Mouse (Mus musculus) CH12.LX (cell line): ENCODE measurements around the gene Wdpcp.

Experiments
- BHLHE40 ChIP-seq: IDR thresholded peaks from 2 replicates; pipeline ENCODE4 v1.6.1; 2011; ENCODE audit warnings: mild to moderate bottlenecking, low read depth, low read length, improper control_type of control experiment
- CTCF ChIP-seq, 2 experiments: IDR thresholded peaks in 1 of 2; conservative IDR thresholded peaks in 1 of 2; 2 replicates each; pipeline ENCODE4 v1.5.1; 2011 to 2012; ENCODE audit warnings: low read depth in 2 of 2, low read length in 2 of 2, improper control_type of control experiment in 1 of 2, inconsistent platforms in 1 of 2, mild to moderate bottlenecking in 1 of 2, moderate library complexity in 1 of 2
- GABPA ChIP-seq: IDR thresholded peaks from 2 replicates; pipeline ENCODE4 v1.6.1; 2012; ENCODE audit warnings: low read depth, low read length, improper control_type of control experiment, inconsistent platforms; ENCODE audit not compliant: insufficient replicate concordance
- HCFC1 ChIP-seq: IDR thresholded peaks from 2 replicates; pipeline ENCODE4 v1.6.1; 2012; ENCODE audit warnings: low read depth, mild to moderate bottlenecking, inconsistent platforms, low read length, improper control_type of control experiment
- MAFK ChIP-seq: IDR thresholded peaks from 2 replicates; pipeline ENCODE4 v1.6.1; 2011; ENCODE audit warnings: low read length, improper control_type of control experiment; ENCODE audit not compliant: insufficient replicate concordance
- MAX ChIP-seq: IDR thresholded peaks from 2 replicates; pipeline ENCODE4 v1.6.1; 2011; ENCODE audit warnings: low read length, improper control_type of control experiment
- NELFE ChIP-seq: IDR thresholded peaks from 2 replicates; pipeline ENCODE4 v1.6.1; 2011; ENCODE audit warnings: low read depth, low read length, improper control_type of control experiment
- POLR2A ChIP-seq: IDR thresholded peaks from 2 replicates; pipeline ENCODE4 v1.6.1; 2011; ENCODE audit warnings: low read depth, mild to moderate bottlenecking, improper control_type of control experiment, low read length
- POLR2AphosphoS2 ChIP-seq: IDR thresholded peaks from 2 replicates; pipeline ENCODE4 v1.6.1; 2011; ENCODE audit warnings: low read depth, low read length, improper control_type of control experiment
- UBTF ChIP-seq: IDR thresholded peaks from 2 replicates; pipeline ENCODE4 v1.6.1; 2012; ENCODE audit warnings: low read depth, mild to moderate bottlenecking, inconsistent platforms, low read length, improper control_type of control experiment, moderate library complexity

- TF ChIP-seq MAX (no peak), CTCF (conservative IDR thresholded peaks at IDR 0.05 in 1 of 2, IDR thresholded peaks at IDR 0.05 in 1 of 2; ENCODE audit: low read depth in 2 of 2, low read length in 2 of 2) (no peak), UBTF (no peak), BHLHE40 (no peak), MAFK (no peak), POLR2AphosphoS2 (no peak), GABPA (no peak), HCFC1 (no peak), POLR2A (no peak), NELFE (no peak)
Measured at GRCm38 (mm10) chr11:21922531-21922930, 350.5 kb downstream of the Wdpcp start.
